Mouse (Mus musculus) CD4-positive, CD25-positive, alpha-beta regulatory T cell, adult 4 months (primary cell): ENCODE data around the gene Lgr4. TPM values are rescaled to one million over a fixed set of nuclear protein-coding genes. Genes with fewer than 3 reads are reported as not detected.
A peak's percentile ranks its signal among the peaks of the same experiment; 100 is the strongest.
"Not testable (repeated sequence)": the region's sequence is repeated elsewhere in the genome, so short reads cannot be mapped to it uniquely, and the experiment has no call there.

ENCODE experiments used
- ATAC-seq: one replicate; pipeline ENCODE4 v1.8.0; 2017
- polyA plus RNA-seq, 2 experiments: library from polyadenylated mRNA; unstranded; fragments of 100-300 nt; shearing (Covaris generic); gene quantifications; one replicate each; pipeline ENCODE4 v1.2.1; 2017

Gene Lgr4
- under 1 TPM in 1 of 2 experiments, not detected in 1; 0.08 TPM for polyA plus RNA-seq

DNA sequence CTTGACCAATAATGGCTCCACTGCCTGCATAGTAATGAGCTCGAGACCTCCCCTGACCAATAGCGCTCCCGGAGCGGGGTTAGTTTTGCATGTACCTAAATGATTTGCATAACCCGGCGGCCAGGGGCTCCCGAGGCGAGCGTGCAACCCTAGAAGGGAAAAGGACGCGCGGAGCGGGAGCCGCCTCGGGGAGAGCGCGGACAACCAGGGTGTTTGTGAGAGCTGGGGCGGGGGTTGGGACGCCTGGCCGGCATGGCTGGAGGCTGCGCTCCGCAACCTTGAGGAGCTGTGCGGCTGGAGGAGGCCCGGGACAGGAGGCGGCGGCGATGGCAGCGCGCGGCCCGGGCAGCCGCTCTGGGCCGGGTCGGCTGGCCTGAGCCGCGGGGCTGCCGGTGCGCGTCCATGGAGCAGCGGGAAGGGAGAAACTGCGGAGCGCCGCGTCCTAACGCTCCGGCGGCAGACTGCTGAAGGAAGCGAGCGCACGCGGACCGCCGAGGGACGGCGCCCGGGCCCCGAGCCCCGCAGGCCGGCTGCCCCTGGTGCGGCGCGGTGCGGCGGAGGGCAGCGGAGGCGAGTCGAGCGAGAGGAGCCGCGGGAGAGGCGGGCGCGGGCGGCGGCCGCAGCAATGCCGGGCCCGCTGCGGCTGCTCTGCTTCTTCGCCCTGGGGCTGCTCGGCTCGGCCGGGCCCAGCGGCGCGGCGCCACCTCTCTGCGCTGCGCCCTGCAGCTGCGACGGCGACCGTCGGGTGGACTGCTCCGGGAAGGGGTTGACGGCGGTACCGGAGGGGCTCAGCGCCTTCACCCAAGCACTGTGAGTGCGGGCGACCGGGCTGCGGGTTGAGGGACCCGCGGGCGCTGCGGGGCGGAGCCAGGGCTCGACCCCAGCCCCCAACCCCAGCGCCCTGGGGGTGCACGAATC, at the start of gene Lgr4:
Gene Lgr4, plus strand, starts transcription at position 152 of the 918 bp plus-strand sequence.
- peak; percentile 93 for ATAC-seq

DNA sequence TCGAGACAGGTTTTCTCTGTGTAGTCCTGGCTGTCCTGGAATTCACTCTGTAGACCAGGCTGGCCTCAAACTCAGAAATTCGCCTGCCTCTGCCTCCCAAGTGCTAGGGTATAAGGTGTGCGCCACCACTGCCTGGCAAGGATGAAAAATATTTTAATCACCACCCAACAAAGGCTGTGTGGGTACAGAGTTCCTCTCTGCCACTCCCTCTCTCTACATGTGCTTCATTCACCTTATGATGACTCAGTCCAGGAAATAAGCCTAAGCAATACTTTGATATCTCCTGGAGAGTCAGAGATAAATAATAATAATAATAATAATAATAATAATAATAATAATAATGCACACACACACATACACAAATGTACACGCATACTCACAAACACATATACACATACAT, 38.0 kb upstream of the Lgr4 start:
- not testable (repeated sequence) for ATAC-seq

GRCm38 (mm10) chr2:109881111-109881510, 36.3 kb upstream of the Lgr4 start:
- no peak for ATAC-seq

DNA sequence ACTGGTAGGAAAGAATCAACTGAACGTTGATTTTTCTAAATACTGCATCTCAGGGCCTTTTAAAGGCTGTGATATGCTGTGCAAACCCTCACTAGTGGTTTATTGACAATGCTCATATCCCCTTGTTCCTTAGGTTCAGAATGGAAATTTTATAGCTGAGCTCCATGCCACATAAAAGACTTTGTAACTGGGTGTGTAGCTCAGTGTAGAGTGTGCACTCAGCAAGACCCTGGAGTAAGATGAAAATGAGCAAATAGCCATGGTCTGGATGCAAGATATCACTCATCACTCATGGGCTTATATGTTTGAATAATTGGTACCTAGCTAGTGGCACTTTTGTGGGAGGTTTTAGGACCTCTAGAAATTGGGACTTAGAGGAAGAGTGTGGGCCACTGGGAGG, 35.8 kb upstream of the Lgr4 start:
- no peak for ATAC-seq

DNA sequence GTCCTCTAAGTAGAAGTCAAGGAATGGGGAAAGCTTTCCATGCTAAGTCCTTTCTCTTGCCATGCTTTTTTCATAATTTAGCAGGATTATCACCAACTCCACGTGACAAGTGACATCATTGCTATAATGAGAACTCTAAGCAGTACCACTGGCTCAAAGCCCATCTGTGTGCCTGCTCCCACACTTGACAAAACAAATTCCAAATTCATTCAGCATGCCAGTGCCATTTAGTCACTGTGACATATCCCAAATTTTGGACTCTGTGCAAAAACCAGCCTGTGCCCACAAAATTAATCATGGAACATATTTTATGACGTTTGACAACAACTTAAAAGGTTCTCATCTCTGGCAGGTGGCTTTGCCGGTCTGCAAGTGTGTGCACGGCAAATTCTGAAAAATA, 33.3 kb upstream of the Lgr4 start:
- no peak for ATAC-seq

DNA sequence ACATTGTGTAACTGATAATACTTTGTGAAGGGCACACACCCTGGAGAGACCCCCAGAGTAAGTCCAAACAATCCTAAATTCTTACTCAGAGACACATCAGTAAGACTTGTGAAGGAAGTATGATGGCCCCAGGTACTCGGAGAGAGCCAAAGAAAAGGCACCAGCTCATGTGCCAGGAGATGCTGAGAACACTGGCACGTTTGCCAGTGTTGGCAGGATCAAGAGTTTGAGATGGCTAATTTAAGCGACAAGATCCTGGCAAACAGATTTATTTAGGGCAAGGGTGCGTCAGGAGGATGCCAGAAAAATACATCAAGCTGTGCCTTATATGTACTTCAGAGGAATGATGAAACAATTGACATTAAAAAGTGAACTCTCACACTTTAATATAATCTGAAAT, 32.9 kb upstream of the Lgr4 start:
- ATAC-seq, result no peak

GRCm38 (mm10) chr2:109890068-109890467, 27.4 kb upstream of the Lgr4 start:
- ATAC-seq, result peak; percentile 30

- peak; percentile 94 for ATAC-seq
Measured at GRCm38 (mm10) chr2:109890597-109890996, 26.9 kb upstream of the Lgr4 start, which contains the start of gene Lin7c. TSS of gene Lin7c (plus strand) at chr2:109890853.

DNA sequence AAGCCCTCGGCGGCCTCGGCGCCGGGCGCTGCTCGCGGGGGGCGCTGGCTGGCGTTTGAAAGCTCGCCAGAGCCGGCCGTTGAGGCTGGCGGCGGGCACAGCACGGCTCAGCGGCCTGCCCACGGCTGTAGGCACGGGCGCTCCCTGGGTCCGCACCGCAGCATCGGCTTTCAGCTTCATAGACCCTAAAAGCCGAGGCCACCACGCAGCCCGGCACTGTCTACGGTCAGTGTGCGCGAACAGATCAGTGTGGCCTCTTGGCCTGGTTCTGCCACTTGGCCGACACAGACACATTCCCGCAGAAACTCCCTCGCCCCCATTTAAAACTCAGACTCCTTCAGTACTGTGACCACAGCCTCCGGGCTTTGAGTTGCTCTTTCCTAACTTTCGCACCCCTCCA, 26.4 kb upstream of the Lgr4 start:
- peak; percentile 23 for ATAC-seq

GRCm38 (mm10) chr2:109891471-109891870, 26.0 kb upstream of the Lgr4 start:
- no peak for ATAC-seq

GRCm38 (mm10) chr2:109896311-109896710, 21.1 kb upstream of the Lgr4 start:
- peak; percentile 68 for ATAC-seq

GRCm38 (mm10) chr2:109902869-109903268, 14.6 kb upstream of the Lgr4 start:
- no peak for ATAC-seq

DNA sequence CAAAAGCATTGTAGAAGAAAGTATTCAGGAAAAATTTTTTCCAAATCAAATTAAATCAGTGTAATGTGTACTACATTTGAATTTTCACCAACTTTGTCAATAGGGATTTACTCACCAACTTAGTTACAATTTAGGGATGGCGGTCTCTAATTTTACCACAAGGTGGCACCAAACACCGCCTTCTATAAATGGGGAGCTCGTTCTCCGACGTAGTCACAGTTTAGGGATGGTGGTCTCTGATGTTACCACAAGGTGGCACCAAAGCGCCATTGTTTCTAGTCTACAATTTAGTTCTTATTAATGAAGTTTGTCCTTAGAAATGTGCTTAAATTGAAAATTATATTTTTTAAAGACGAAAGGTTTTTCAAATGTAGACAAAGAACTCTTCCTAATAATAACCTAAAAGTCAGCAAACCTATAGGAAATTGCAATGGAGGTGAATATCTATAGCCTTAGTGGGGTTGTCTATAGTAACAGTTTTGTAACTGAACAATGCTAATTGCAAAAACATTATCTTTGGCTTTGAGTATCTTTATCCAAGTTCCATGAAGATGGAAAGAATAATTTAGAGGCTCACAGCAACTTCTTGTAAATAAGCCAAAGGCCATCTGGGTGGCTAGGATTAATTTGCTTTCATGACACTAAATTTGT, 13.2 kb upstream of the Lgr4 start:
- peak; percentile 99 for ATAC-seq

DNA sequence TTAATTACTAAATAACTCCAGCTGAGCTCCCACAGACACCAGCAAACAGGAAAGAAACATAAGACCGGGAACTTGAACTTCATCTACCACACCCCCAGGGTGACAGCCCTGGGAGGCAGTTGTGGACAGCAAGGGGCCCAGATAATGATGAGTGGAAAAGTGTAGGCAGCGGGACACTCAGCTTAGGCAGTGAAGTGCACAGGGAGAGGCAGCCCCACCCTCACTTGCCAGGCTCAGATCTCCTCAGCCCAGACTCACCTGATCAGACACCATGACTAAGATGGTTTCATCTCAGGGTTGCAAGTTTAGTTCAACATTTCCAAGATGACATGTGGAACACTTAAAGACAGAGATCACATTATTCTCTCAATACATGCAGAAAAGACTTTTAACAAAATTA, 8.3 kb upstream of the Lgr4 start:
- no peak for ATAC-seq

GRCm38 (mm10) chr2:109912216-109912615, 5.2 kb upstream of the Lgr4 start:
- no peak for ATAC-seq

DNA sequence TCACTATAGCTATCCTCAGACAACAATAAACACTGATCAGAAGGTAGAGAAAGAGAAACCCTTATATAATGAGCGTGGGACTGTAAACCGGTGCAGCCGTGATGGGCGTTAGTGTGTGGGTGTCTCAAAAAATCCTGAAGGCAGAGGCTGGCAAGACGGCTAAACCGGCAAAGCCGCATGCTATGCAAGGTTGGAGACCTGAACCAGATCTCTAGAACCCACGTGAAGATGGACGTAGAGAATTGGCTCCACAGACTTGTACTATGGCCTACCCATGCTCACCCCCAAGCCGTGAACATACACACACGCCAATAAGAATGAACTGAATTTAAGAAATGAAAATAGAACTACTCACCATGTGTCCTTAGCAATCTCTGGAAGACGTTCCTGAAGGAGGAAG, 4.7 kb upstream of the Lgr4 start:
- ATAC-seq, result no peak

DNA sequence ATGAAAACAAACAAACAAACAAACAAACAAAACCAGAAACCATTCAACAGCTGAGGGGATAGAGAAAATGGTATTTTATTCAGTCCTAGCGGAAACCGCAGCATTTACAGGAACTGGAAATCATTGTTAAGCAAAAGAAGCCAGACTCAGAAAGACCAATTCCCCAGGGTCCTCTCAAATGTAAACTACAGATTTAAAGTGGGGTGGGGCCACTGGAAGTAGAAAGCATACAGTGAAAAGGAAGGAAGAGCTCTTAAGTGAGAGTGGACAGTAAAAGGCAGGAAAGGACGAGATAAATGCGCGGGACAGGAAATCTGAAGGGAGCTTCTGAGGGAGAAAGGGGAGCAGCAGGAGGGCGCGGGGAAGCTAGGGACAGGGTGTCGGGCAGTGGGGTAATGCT, 4.2 kb upstream of the Lgr4 start:
- ATAC-seq, result no peak

GRCm38 (mm10) chr2:109914601-109915000, 2.8 kb upstream of the Lgr4 start:
- ATAC-seq, result no peak

- no peak for ATAC-seq
Measured at GRCm38 (mm10) chr2:109916782-109917495, 508 bp upstream of the Lgr4 start.

DNA sequence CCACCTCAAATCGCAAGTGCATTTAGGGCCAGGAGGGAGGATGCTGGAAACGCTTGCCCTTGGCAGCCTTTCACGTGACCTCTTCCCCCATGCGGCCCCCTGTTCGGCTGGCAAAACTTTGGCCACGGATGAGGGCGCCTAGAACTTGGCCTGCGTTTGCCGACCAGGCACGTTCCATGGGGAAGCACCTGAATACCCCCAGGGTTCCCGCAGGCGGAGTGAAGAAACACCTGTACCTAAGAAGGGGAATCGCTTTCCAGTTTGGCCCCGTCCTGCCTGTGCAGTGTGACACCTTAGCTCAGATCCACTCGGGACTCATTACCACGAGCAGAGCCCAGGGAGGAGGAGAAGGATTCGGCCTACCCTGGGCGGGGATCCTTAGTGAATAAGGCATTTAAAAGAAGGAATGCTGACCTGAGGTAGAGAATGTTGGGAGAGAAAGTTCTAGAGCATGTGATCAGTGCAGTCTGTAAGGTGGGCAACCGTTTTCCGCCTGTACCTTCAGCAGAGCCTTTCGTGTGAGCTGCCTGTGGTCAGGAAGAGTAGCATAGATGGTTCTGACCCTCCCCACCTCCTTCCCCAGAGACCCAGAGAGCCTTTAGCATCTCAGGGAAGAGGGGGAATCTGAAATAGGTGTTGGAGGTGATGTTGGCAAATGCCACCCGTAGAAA, 1.3 kb downstream of the Lgr4 start:
- no peak for ATAC-seq

GRCm38 (mm10) chr2:109920471-109920870, 3.0 kb downstream of the Lgr4 start:
- no peak for ATAC-seq

- no peak for ATAC-seq
Measured at GRCm38 (mm10) chr2:109921298-109922035, 4.0 kb downstream of the Lgr4 start.
